Mouse (Mus musculus) liver, embryonic 11.5 days (tissue): ENCODE measurements around the gene Gm42372. TPM values are rescaled to one million over a fixed set of nuclear protein-coding genes. Genes with fewer than 3 reads are reported as not detected.
"Not testable (repeated sequence)": the region's sequence is repeated elsewhere in the genome, so short reads cannot be mapped to it uniquely, and the experiment has no call there.

Source experiments
- ATAC-seq: fragments of 200-750 bp; cut with Nextera tagmentation; replicated peaks from 2 replicates; pipeline ENCODE4 v1.8.0; 2017; ENCODE audit warnings: moderate number of reproducible peaks, mild to moderate bottlenecking, moderate TSS enrichment, moderate library complexity; ENCODE audit not compliant: low FRiP score
- DNase-seq: peaks from one replicate; pipeline ENCODE4 v3.0.0-alpha.2; 2017; ENCODE audit warnings: low spot score
- H3K27ac ChIP-seq: fragments of 300-500 bp; sonication (generic); 2 replicates; pipeline ENCODE4 v1.5.1; 2014; ENCODE audit warnings: mild to moderate bottlenecking, low read depth, low read length, control low read depth
- H3K27me3 ChIP-seq: fragments of 300-500 bp; sonication (generic); replicated peaks from 2 replicates; pipeline ENCODE4 v1.6.1; 2014; ENCODE audit warnings: low read length, mixed read lengths; ENCODE audit not compliant: control insufficient read depth, insufficient read depth
- H3K36me3 ChIP-seq: fragments of 300-500 bp; sonication (generic); 2 replicates; pipeline ENCODE4 v1.6.1; 2014; ENCODE audit warnings: mild to moderate bottlenecking, low read length, moderate library complexity, mixed read lengths; ENCODE audit not compliant: control insufficient read depth, insufficient read depth
- H3K4me1 ChIP-seq: fragments of 300-500 bp; sonication (generic); replicated peaks from 2 replicates; pipeline ENCODE4 v1.6.1; 2014; ENCODE audit warnings: low read length, mixed read lengths; ENCODE audit not compliant: control insufficient read depth, insufficient read depth
- H3K4me2 ChIP-seq: fragments of 300-500 bp; sonication (generic); 2 replicates; pipeline ENCODE4 v1.6.1; 2014; ENCODE audit warnings: mild to moderate bottlenecking, control low read depth, moderate library complexity
- H3K4me3 ChIP-seq: fragments of 300-500 bp; sonication (generic); 2 replicates; pipeline ENCODE4 v1.5.1; 2014; ENCODE audit warnings: low read depth, low read length, control low read depth
- H3K9ac ChIP-seq: fragments of 300-500 bp; sonication (generic); 2 replicates; pipeline ENCODE4 v1.6.1; 2014; ENCODE audit warnings: low read depth, low read length, control low read depth
- H3K9me3 ChIP-seq: fragments of 300-500 bp; sonication (generic); 2 replicates; pipeline ENCODE4 v1.6.1; 2016; ENCODE audit warnings: low read length, inconsistent platforms, mixed read lengths; ENCODE audit not compliant: control insufficient read depth
- WGBS: fragments of 180-500 bp; shearing (Covaris S2); extraction: QIAGEN DNeasy Blood & Tissue Kit; methylation state at CpG from one replicate; pipeline ENCODE4 v1.1.7; 2014; 5-methylcytosine and 5-hydroxymethylcytosine counted together
- polyA plus RNA-seq: library from polyadenylated mRNA; unstranded; fragments of >200 nt; fragmentation: Nextera tagmentation; extraction: Ambion mirVana; gene quantifications from 2 replicates; pipeline ENCODE4 v1.2.1, GENCODE M21; 2014

The Gm42372 gene
- polyA plus RNA-seq, 1 experiment from 2014 or later, result 0.15 TPM

GRCm38 (mm10) chr7:16946441-16947348 is 36.2 kb upstream of the Gm42372 start:
- Histone ChIP-seq H3K27ac (no peak overlapping the region), H3K9me3 (no peaks in the 10 kb centered on the region), H3K9ac (no peak overlapping the region), H3K36me3 (no peaks in the 10 kb centered on the region), H3K27me3 (peaks cover 68% of the 10 kb centered on the region), H3K4me3 (peak overlapping the region; percentile 34), H3K4me1 (peaks cover 7% of the 10 kb centered on the region; the same call in 1 of the 2 replicates), H3K4me2 (peak overlapping the region; percentile 52)
- ATAC-seq (no peak), DNase-seq (no peak)
- WGBS, result 3% methylated on average over 53 of the region's 53 CpGs

- H3K27ac ChIP-seq, result no peak overlapping the region
- no peaks in the 10 kb centered on the region for H3K36me3 ChIP-seq
- H3K9ac ChIP-seq, result no peak overlapping the region
- peak overlapping the region; percentile 34; the same call in 1 of the 2 replicates for H3K4me3 ChIP-seq
- peaks cover 7% of the 10 kb centered on the region; the same call in 1 of the 2 replicates for H3K4me1 ChIP-seq
- peaks cover 68% of the 10 kb centered on the region for H3K27me3 ChIP-seq
- DNase-seq (no peak), ATAC-seq (no peak)
- no peaks in the 10 kb centered on the region for H3K9me3 ChIP-seq
- H3K4me2 ChIP-seq, result peak overlapping the region; percentile 52
- WGBS, result 21% methylated on average over 21 of the region's 22 CpGs
Observed at GRCm38 (mm10) chr7:16947349-16947895, 35.5 kb upstream of the Gm42372 start.

GRCm38 (mm10) chr7:16947959-16948361 is 34.9 kb upstream of the Gm42372 start:
- Histone ChIP-seq H3K4me2 (no peak overlapping the region; the same call in 1 of the 2 replicates), H3K27me3 (peaks cover 68% of the 10 kb centered on the region), H3K27ac (no peak overlapping the region), H3K9ac (no peak overlapping the region), H3K9me3 (no peaks in the 10 kb centered on the region), H3K4me1 (peaks cover 7% of the 10 kb centered on the region; the same call in 1 of the 2 replicates), H3K4me3 (no peak overlapping the region), H3K36me3 (no peaks in the 10 kb centered on the region)
- ATAC-seq, result no peak
- WGBS, result 18% methylated on average over 4 of the region's 4 CpGs
- no peak for DNase-seq

GRCm38 (mm10) chr7:16948923-16949458 is 33.9 kb upstream of the Gm42372 start:
- no peak overlapping the region for H3K9ac ChIP-seq

GRCm38 (mm10) chr7:16949908-16950841 is 32.7 kb upstream of the Gm42372 start:
- ATAC-seq (peak; percentile 47), DNase-seq (peak; percentile 81)
- Histone ChIP-seq H3K4me3 (peak overlapping the region; percentile 32), H3K36me3 (no peaks in the 10 kb centered on the region), H3K27ac (no peak overlapping the region), H3K9ac (no peak overlapping the region), H3K4me1 (peaks cover 7% of the 10 kb centered on the region; the same call in 1 of the 2 replicates), H3K27me3 (peaks cover 47% of the 10 kb centered on the region), H3K9me3 (no peaks in the 10 kb centered on the region), H3K4me2 (peak overlapping the region; percentile 60)
- 11% methylated on average over 29 of the region's 29 CpGs for WGBS

More at GRCm38 (mm10) chr7:16948923-16949458, 33.9 kb upstream of the Gm42372 start:
- peaks cover 7% of the 10 kb centered on the region; the same call in 1 of the 2 replicates for H3K4me1 ChIP-seq
- no peak overlapping the region for H3K27ac ChIP-seq
- H3K4me2 ChIP-seq, result no peak overlapping the region
- H3K4me3 ChIP-seq, result no peak overlapping the region
- 51% methylated on average over 8 of the region's 8 CpGs for WGBS
- DNase-seq, result no peak
- no peaks in the 10 kb centered on the region for H3K36me3 ChIP-seq
- ATAC-seq, result no peak
- H3K9me3 ChIP-seq, result no peaks in the 10 kb centered on the region
- H3K27me3 ChIP-seq, result peaks cover 58% of the 10 kb centered on the region

GRCm38 (mm10) chr7:16950861-16951635 is 31.8 kb upstream of the Gm42372 start:
- H3K9ac ChIP-seq, result no peak overlapping the region
- peak overlapping the region; percentile 28; the same call in 1 of the 2 replicates for H3K4me2 ChIP-seq
- WGBS, result 26% methylated on average over 18 of the region's 18 CpGs
- no peak overlapping the region for H3K4me3 ChIP-seq
- H3K27me3 ChIP-seq, result peaks cover 38% of the 10 kb centered on the region
- ATAC-seq (peak; percentile 74), DNase-seq (peak; percentile 75)
- H3K27ac ChIP-seq, result no peak overlapping the region
- peaks cover 7% of the 10 kb centered on the region; the same call in 1 of the 2 replicates for H3K4me1 ChIP-seq
- H3K9me3 ChIP-seq, result no peaks in the 10 kb centered on the region
- no peaks in the 10 kb centered on the region for H3K36me3 ChIP-seq

- not testable (repeated sequence) for H3K4me2 ChIP-seq, H3K9me3 ChIP-seq, H3K4me3 ChIP-seq, DNase-seq, ATAC-seq, H3K27ac ChIP-seq, H3K4me1 ChIP-seq, H3K36me3 ChIP-seq, H3K9ac ChIP-seq
- 58% methylated on average over 2 of the region's 2 CpGs for WGBS
- H3K27me3 ChIP-seq, result peaks cover 11% of the 10 kb centered on the region
Observed at GRCm38 (mm10) chr7:16953776-16954175, 29.1 kb upstream of the Gm42372 start.
